ENCODE assay signal across 9 mouse cellular contexts in the genomic region with DNA sequence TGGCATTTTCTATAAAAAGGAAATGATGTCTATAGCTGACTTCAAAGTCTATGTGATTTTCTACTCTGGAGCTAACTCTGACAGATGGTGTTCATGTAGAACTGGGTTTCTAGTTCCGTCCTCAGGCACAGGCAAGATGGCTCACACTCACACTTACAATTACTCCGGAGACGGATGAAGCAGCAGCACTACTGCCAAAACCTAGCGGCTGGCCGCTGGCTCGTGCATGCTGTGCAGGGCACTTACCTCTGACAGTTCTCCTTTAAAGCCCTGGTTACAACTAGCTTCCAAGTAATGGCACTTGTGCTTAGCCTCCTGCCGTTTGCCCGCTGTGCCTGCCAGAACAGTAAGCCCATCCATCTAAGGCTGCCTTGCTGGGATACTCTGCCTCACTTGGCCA. TPM values are rescaled to one million over a fixed set of nuclear protein-coding genes. Genes with fewer than 3 reads are reported as not detected.
DNase-seq lines count a peak whose midpoint lies in the region; ATAC-seq and TF ChIP-seq lines count a peak whose summit lies in the region.
"Had no signal": no experiment of that assay in that cellular context is flagged by ENCODE, and none has a peak within 500 bp of the region (broad histone marks: within the 10 kb centered on the region; RNA-seq: fewer than 3 reads in every experiment).

No protein-coding gene starts in this region.

- TF ChIP-seq POLR2A in lung, adult 2 months (IDR thresholded peaks at IDR 0.05; ENCODE audit: borderline replicate concordance, extremely low read depth, low read depth, low read length), result no peak

- peak overlapping the region; percentile 21; the same call in 1 of the 2 replicates for H3K27ac ChIP-seq in forebrain, embryonic 13.5 days
- no peak overlapping the region for H3K27ac ChIP-seq in forebrain, embryonic 12.5 days
- H3K27ac ChIP-seq in left cerebral cortex, adult 2 months, result peak overlapping the region; percentile 69
- no peak overlapping the region for H3K27ac ChIP-seq in embryonic facial prominence, embryonic 10.5 days (replicated peaks)

- H3K4me3 ChIP-seq in forebrain, embryonic 13.5 days, result no peak overlapping the region
- H3K4me3 ChIP-seq in forebrain, embryonic 12.5 days (replicated peaks), result no peak overlapping the region
- H3K4me3 ChIP-seq in left cerebral cortex, adult 2 months, result no peak overlapping the region
- no peak overlapping the region for H3K4me3 ChIP-seq in lung, adult 2 months (replicated peaks; ENCODE audit: extremely low read depth, low read depth, low read length)
- no peak overlapping the region for H3K4me3 ChIP-seq in embryonic facial prominence, embryonic 10.5 days

- peaks cover 59% of the 10 kb centered on the region for H3K36me3 ChIP-seq in forebrain, embryonic 13.5 days (ENCODE audit: poor library complexity, severe bottlenecking)
- H3K36me3 ChIP-seq in forebrain, embryonic 12.5 days (replicated peaks), result peaks cover 57% of the 10 kb centered on the region
- H3K36me3 ChIP-seq in embryonic facial prominence, embryonic 10.5 days (replicated peaks), result peaks cover 75% of the 10 kb centered on the region

- H3K27me3 ChIP-seq in forebrain, embryonic 13.5 days, result no peaks in the 10 kb centered on the region
- H3K27me3 ChIP-seq in forebrain, embryonic 12.5 days, result no peaks in the 10 kb centered on the region
- H3K27me3 ChIP-seq in embryonic facial prominence, embryonic 10.5 days (replicated peaks; ENCODE audit: low read depth, poor library complexity, severe bottlenecking), result no peaks in the 10 kb centered on the region
- H3K27me3 ChIP-seq: Patski had no signal

- no peak overlapping the region for H3K4me2 ChIP-seq in forebrain, embryonic 13.5 days
- no peak overlapping the region for H3K4me2 ChIP-seq in forebrain, embryonic 12.5 days

- no peak for ATAC-seq in forebrain, embryonic 13.5 days
- ATAC-seq in forebrain, embryonic 12.5 days (ENCODE audit: low FRiP score), result no peak
- ATAC-seq: Patski had no signal

- WGBS in forebrain, embryonic 13.5 days, result 74% methylated on average over 8 of the region's 8 CpGs
- whole genome bisulfite sequencing in forebrain, embryonic 12.5 days, result 76% methylated on average over 8 of the region's 8 CpGs
- WGBS in lung, adult 2 months, result 80% methylated on average over 8 of the region's 8 CpGs
- WGBS in embryonic facial prominence, embryonic 10.5 days, result 80% methylated on average over 8 of the region's 8 CpGs

- intact Hi-C loops in left cerebral cortex, adult 2 months (cut with DNase I), result loop anchor here (5.0 kb wide), 2 partner anchors 46 to 64 kb away; partner anchors contain the start of genes Atp2a2 and Ift81

- TF ChIP-seq CTCF in left cerebral cortex, adult 2 months (IDR thresholded peaks at IDR 0.05), result no peak; the same call in none of the 2 replicates
- no peak for TF ChIP-seq CTCF in lung, adult 2 months (IDR thresholded peaks at IDR 0.05; ENCODE audit: insufficient read depth, low read length)

- 0 out of 2 replicates have a peak, but pooled peaks cover 2% of the 10 kb centered on the region for H3K4me1 ChIP-seq in forebrain, embryonic 13.5 days
- no peaks in the 10 kb centered on the region for H3K4me1 ChIP-seq in forebrain, embryonic 12.5 days
- no peaks in the 10 kb centered on the region for H3K4me1 ChIP-seq in lung, adult 2 months (ENCODE audit: control insufficient read depth, insufficient read depth, low read length)
- no peaks in the 10 kb centered on the region for H3K4me1 ChIP-seq in embryonic facial prominence, embryonic 10.5 days

- peak; percentile 86 for DNase-seq in cerebellum, adult 11-12 months
- peak; percentile 26 for DNase-seq in heart, adult 8-10 months (ENCODE audit: low spot score)
- peak in 1 of 2 experiments; percentile 53 for DNase-seq in left cerebral cortex, adult 2 months (ENCODE audit: extremely low spot score in 1 of 2, low spot score in 2 of 2)
- DNase-seq in lung, adult 2 months, result no peak
- DNase-seq in embryonic facial prominence, embryonic 10.5 days (ENCODE audit: low spot score), result no peak
- DNase-seq in urinary bladder, postnatal 25 days (ENCODE audit: low spot score), result no peak

- no peaks in the 10 kb centered on the region for H3K9me3 ChIP-seq in forebrain, embryonic 13.5 days (replicated peaks)
- no peaks in the 10 kb centered on the region for H3K9me3 ChIP-seq in forebrain, embryonic 12.5 days
- H3K9me3 ChIP-seq in embryonic facial prominence, embryonic 10.5 days, result no peaks in the 10 kb centered on the region

- no peak overlapping the region for H3K9ac ChIP-seq in forebrain, embryonic 13.5 days
- no peak overlapping the region for H3K9ac ChIP-seq in forebrain, embryonic 12.5 days

RNA-seq across cellular contexts. Expression of gene Ift81, which starts 47.7 kb away (rescaled TPM):
- polyA plus RNA-seq in forebrain, embryonic 13.5 days (2015; fragmentation: Nextera tagmentation; extraction: Ambion mirVana), result 63.2 and 69.7 TPM in 2 replicates
- polyA plus RNA-seq in forebrain, embryonic 12.5 days (2016; fragmentation: Nextera tagmentation; extraction: Ambion mirVana), result 54.7 and 55.6 TPM in 2 replicates
- 10 to 100 TPM; 64.5 to 96.2 (median 80.6) TPM for total RNA-seq in heart, adult 8-10 months (2022)
- total RNA-seq in left cerebral cortex, adult 2 months (2021), result 10 to 100 TPM; 46.4 to 49.2 TPM
- 2.6 and 6.7 TPM in 2 replicates for polyA plus RNA-seq in lung, adult 2 months (2012; rRNA removed)
- polyA plus RNA-seq in embryonic facial prominence, embryonic 10.5 days (2016; fragmentation: Nextera tagmentation; extraction: Ambion mirVana), result 40.3 and 50.2 TPM in 2 replicates

Comparison
In these comparisons a context has a peak if more than half of its experiments do, and no peak if none do; other contexts are left out.
1. H3K27ac ChIP-seq: peak in forebrain, embryonic 13.5 days (single experiment) and left cerebral cortex, adult 2 months (single experiment); none in forebrain, embryonic 12.5 days (single experiment) and embryonic facial prominence, embryonic 10.5 days (single experiment).
2. DNase-seq: peak in cerebellum, adult 11-12 months (single experiment) and heart, adult 8-10 months (single experiment); none in lung, adult 2 months (single experiment), embryonic facial prominence, embryonic 10.5 days (single experiment) and urinary bladder, postnatal 25 days (single experiment).